Mouse (Mus musculus): ENCODE measurements around the gene Zfp141.
"Not testable (repeated sequence)": the region's sequence is repeated elsewhere in the genome, so short reads cannot be mapped to it uniquely, and the experiment has no call there.

Zfp141 gene

GRCm38 (mm10) chr7:42505588-42505987 lies at the start of gene Zfp141:
Gene Zfp141, minus strand, starts transcription at chr7:42505740.
- peaks cover 11% of the 10 kb centered on the region for H3K9me3 ChIP-seq (ENCODE audit: low read length)
- not testable (repeated sequence) for H3K27me3 ChIP-seq (ENCODE audit: insufficient read depth, low read length); H3K4me1 ChIP-seq (replicated peaks; ENCODE audit: low read depth, low read length)
- H3K4me3 ChIP-seq (replicated peaks; ENCODE audit: low read length): peak within 1 kb of the TSS; percentile 90
- peaks cover 30% of the 10 kb centered on the region for H3K36me3 ChIP-seq (ENCODE audit: insufficient read depth, low read length)

DNA sequence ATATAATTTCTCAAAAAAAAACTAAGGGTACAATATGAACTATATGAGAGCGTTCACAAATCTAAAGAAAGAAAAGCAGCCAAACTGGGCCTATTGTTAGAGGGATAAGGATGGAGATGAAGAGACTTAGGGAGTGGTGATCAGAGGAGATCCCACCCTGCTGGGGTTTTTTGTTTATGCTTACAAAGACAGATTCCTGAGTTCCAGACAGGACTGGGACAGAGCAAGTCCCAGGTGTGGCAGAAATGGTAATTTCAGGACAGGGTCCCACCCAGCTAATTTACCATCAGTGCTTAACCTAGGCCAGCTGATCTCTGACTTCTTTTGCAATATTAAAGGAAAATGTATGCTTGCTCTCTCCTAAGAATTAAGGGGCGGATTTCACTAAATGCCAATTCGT lies 46.2 kb upstream of the Zfp141 start:
- H3K4me3 ChIP-seq (replicated peaks; ENCODE audit: low read length): no peak overlapping the region
- H3K4me1 ChIP-seq (replicated peaks; ENCODE audit: low read depth, low read length): peaks cover 3% of the 10 kb centered on the region
- TF ChIP-seq NANOG (IDR thresholded peaks at IDR 0.05; ENCODE audit: borderline replicate concordance, low read length): no peak
- no peak for TF ChIP-seq POU5F1 (IDR thresholded peaks at IDR 0.05; ENCODE audit: borderline replicate concordance, low read length)
- no peak for TF ChIP-seq CTCF (conservative IDR thresholded peaks at IDR 0.05; ENCODE audit: low read length)
- H3K27me3 ChIP-seq (ENCODE audit: insufficient read depth, low read length): no peaks in the 10 kb centered on the region
- no peaks in the 10 kb centered on the region for H3K36me3 ChIP-seq (ENCODE audit: insufficient read depth, low read length)
- peaks cover 56% of the 10 kb centered on the region for H3K9me3 ChIP-seq (ENCODE audit: low read length)

DNA sequence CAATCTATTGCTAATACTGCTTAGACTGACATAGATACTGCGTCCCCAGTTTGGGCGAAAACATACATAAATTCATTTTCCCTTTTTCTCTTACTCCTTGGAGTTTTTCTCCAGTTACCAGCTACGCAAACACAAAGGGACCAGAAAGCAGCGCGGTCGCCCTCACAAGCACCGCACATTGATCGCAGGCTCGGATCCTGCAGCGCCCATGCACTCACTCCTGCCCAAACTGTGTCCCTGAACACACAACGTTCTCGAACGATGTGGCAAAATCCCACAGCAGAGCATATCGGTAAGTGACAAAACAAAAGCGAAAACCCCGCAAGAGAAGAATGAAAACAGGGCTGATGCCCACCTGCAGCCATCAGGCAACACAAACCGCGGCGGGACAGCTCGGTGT lies 354 bp downstream of the Zfp141 start:
- H3K36me3 ChIP-seq (ENCODE audit: insufficient read depth, low read length): peaks cover 33% of the 10 kb centered on the region
- peak overlapping the region; percentile 90 for H3K4me3 ChIP-seq (replicated peaks; ENCODE audit: low read length)
- H3K27me3 ChIP-seq (ENCODE audit: insufficient read depth, low read length): no peaks in the 10 kb centered on the region
- TF ChIP-seq CTCF (conservative IDR thresholded peaks at IDR 0.05; ENCODE audit: low read length) (no peak), NANOG (IDR thresholded peaks at IDR 0.05; ENCODE audit: borderline replicate concordance, low read length) (no peak), POU5F1 (IDR thresholded peaks at IDR 0.05; ENCODE audit: borderline replicate concordance, low read length) (no peak)
- H3K4me1 ChIP-seq (replicated peaks; ENCODE audit: low read depth, low read length): peaks cover 8% of the 10 kb centered on the region
- peaks cover 13% of the 10 kb centered on the region for H3K9me3 ChIP-seq (ENCODE audit: low read length)

DNA sequence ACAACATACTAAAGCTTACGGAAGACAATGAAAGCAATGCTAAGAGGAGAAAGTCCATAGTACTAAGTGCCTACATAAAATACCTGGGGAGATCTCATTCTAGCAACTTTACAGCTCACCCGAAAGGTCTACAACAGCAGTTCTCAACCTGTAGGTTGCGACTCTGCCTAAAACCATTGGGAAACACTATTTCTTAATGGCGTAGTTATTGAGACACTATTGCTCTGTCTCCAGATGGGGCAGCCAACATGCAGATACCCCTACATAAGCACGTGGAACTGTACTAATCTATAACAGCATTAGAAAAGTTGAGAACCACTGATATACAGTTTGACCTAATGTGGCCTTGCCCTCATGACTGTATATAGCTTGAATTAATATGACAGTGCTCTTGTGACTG lies 7.3 kb downstream of the Zfp141 start:
- TF ChIP-seq NANOG (IDR thresholded peaks at IDR 0.05; ENCODE audit: borderline replicate concordance, low read length) (no peak), POU5F1 (IDR thresholded peaks at IDR 0.05; ENCODE audit: borderline replicate concordance, low read length) (no peak), CTCF (conservative IDR thresholded peaks at IDR 0.05; ENCODE audit: low read length) (no peak)
- peaks cover 80% of the 10 kb centered on the region for H3K9me3 ChIP-seq (ENCODE audit: low read length)

DNA sequence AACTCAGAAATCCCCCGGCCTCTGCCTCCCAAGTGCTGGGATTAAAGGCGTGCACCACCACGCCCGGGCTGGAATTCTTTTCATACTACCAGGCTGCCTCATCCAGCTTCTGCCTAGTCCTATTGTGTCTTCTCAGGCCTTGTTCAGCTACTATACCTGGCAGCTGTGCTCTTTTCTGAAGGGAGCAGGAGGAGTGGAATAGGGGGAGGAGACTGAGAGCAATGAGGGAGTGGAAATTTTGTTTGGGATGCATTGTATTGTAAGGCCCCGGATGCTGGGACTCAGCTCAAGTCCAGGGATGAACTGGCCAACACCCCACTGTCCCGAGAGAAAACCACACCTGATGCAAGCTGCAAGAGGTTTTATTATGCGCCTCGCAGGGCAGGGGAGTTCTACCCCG lies 8.2 kb downstream of the Zfp141 start:
- Histone ChIP-seq H3K9me3 (ENCODE audit: low read length) (peaks cover 89% of the 10 kb centered on the region), H3K27me3 (ENCODE audit: insufficient read depth, low read length) (no peaks in the 10 kb centered on the region), H3K36me3 (ENCODE audit: insufficient read depth, low read length) (peaks cover 89% of the 10 kb centered on the region), H3K4me1 (replicated peaks; ENCODE audit: low read depth, low read length) (no peaks in the 10 kb centered on the region), H3K4me3 (replicated peaks; ENCODE audit: low read length) (no peak overlapping the region)
- no peak for TF ChIP-seq NANOG (IDR thresholded peaks at IDR 0.05; ENCODE audit: borderline replicate concordance, low read length)
- no peak for TF ChIP-seq CTCF (conservative IDR thresholded peaks at IDR 0.05; ENCODE audit: low read length)

More for the DNA sequence above, 7.3 kb downstream of the Zfp141 start:
- Histone ChIP-seq H3K27me3 (ENCODE audit: insufficient read depth, low read length) (no peaks in the 10 kb centered on the region), H3K4me3 (replicated peaks; ENCODE audit: low read length) (no peak overlapping the region), H3K4me1 (replicated peaks; ENCODE audit: low read depth, low read length) (peaks cover 3% of the 10 kb centered on the region), H3K36me3 (ENCODE audit: insufficient read depth, low read length) (peaks cover 89% of the 10 kb centered on the region)

- no peaks in the 10 kb centered on the region for H3K4me1 ChIP-seq (replicated peaks; ENCODE audit: low read depth, low read length)
- peaks cover 97% of the 10 kb centered on the region for H3K9me3 ChIP-seq (ENCODE audit: low read length)
- peaks cover 81% of the 10 kb centered on the region for H3K36me3 ChIP-seq (ENCODE audit: insufficient read depth, low read length)
- H3K4me3 ChIP-seq (replicated peaks; ENCODE audit: low read length): no peak overlapping the region
- no peaks in the 10 kb centered on the region for H3K27me3 ChIP-seq (ENCODE audit: insufficient read depth, low read length)
- TF ChIP-seq CTCF (conservative IDR thresholded peaks at IDR 0.05; ENCODE audit: low read length): no peak
- TF ChIP-seq POU5F1 (IDR thresholded peaks at IDR 0.05; ENCODE audit: borderline replicate concordance, low read length): no peak
- no peak for TF ChIP-seq NANOG (IDR thresholded peaks at IDR 0.05; ENCODE audit: borderline replicate concordance, low read length)
Measured at GRCm38 (mm10) chr7:42496202-42496601, 9.3 kb downstream of the Zfp141 start.

GRCm38 (mm10) chr7:42490859-42491258 lies 14.7 kb downstream of the Zfp141 start:
- no peaks in the 10 kb centered on the region for H3K4me1 ChIP-seq (replicated peaks; ENCODE audit: low read depth, low read length)
- H3K36me3 ChIP-seq (ENCODE audit: insufficient read depth, low read length): peaks cover 81% of the 10 kb centered on the region
- H3K27me3 ChIP-seq (ENCODE audit: insufficient read depth, low read length): no peaks in the 10 kb centered on the region
- peaks cover 77% of the 10 kb centered on the region for H3K9me3 ChIP-seq (ENCODE audit: low read length)
- H3K4me3 ChIP-seq (replicated peaks; ENCODE audit: low read length): no peak overlapping the region
- TF ChIP-seq POU5F1 (IDR thresholded peaks at IDR 0.05; ENCODE audit: borderline replicate concordance, low read length): no peak
- no peak for TF ChIP-seq CTCF (conservative IDR thresholded peaks at IDR 0.05; ENCODE audit: low read length)
- TF ChIP-seq NANOG (IDR thresholded peaks at IDR 0.05; ENCODE audit: borderline replicate concordance, low read length): no peak

DNA sequence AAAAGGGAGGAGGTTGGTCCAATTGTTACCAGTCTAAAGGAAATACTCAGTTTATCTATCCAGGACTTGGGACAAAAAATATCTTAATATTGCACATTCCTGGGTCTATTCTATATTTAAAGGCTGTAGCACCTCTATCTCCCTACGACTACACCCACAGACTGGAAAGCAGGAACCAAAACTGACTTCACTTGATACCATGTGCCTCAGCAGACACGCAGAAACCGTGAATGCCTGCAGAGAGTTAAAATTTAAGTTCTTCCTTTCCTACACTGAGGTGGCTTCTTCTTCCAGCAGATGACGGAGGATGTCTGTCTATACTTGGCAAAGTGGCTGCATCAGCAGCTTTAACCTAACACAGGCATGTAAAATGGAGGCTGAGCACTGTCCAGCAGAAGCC lies 15.2 kb downstream of the Zfp141 start:
- TF ChIP-seq POU5F1 (IDR thresholded peaks at IDR 0.05; ENCODE audit: borderline replicate concordance, low read length) (no peak), CTCF (conservative IDR thresholded peaks at IDR 0.05; ENCODE audit: low read length) (no peak), NANOG (IDR thresholded peaks at IDR 0.05; ENCODE audit: borderline replicate concordance, low read length) (no peak)
- Histone ChIP-seq H3K4me1 (replicated peaks; ENCODE audit: low read depth, low read length) (no peaks in the 10 kb centered on the region), H3K4me3 (replicated peaks; ENCODE audit: low read length) (no peak overlapping the region), H3K27me3 (ENCODE audit: insufficient read depth, low read length) (no peaks in the 10 kb centered on the region), H3K36me3 (ENCODE audit: insufficient read depth, low read length) (peaks cover 82% of the 10 kb centered on the region), H3K9me3 (ENCODE audit: low read length) (peaks cover 72% of the 10 kb centered on the region)

DNA sequence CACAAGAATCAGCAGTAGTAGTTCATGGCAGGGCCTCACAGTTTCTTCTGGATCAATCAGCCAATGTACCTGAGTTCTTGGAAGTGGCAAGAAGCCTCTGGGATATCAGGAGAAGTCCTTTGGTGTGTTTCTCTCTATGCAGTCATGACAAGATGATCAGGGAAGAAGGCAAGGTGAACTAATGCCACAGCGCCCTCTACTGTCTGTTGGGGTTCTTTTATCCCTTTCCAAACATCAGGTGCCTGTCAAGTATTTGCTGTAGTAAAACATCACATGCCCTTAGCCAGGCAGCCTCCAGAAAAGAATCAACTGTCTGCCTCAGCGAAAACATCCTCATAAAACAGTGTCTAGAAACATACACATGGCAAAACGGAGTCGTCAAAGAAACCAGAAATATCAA lies 50.9 kb downstream of the Zfp141 start:
- no peaks in the 10 kb centered on the region for H3K27me3 ChIP-seq (ENCODE audit: insufficient read depth, low read length)
- H3K4me3 ChIP-seq (replicated peaks; ENCODE audit: low read length): no peak overlapping the region
- H3K9me3 ChIP-seq (ENCODE audit: low read length): no peaks in the 10 kb centered on the region
- no peaks in the 10 kb centered on the region for H3K4me1 ChIP-seq (replicated peaks; ENCODE audit: low read depth, low read length)
- no peaks in the 10 kb centered on the region for H3K36me3 ChIP-seq (ENCODE audit: insufficient read depth, low read length)
- no peak for TF ChIP-seq NANOG (IDR thresholded peaks at IDR 0.05; ENCODE audit: borderline replicate concordance, low read length)
- TF ChIP-seq POU5F1 (IDR thresholded peaks at IDR 0.05; ENCODE audit: borderline replicate concordance, low read length): no peak
- TF ChIP-seq CTCF (conservative IDR thresholded peaks at IDR 0.05; ENCODE audit: low read length): peak; percentile 54
